Mouse (Mus musculus) liver, adult 2 months (tissue): ENCODE data around the gene 1700017B05Rik.

Source experiments
- CTCF ChIP-seq: fragments of 200-500 bp; IDR thresholded peaks from 2 replicates; pipeline ENCODE4 v1.5.1; 2011; ENCODE audit warnings: low read depth, low read length, control low read depth
- POLR2A ChIP-seq: fragments of 200-500 bp; IDR thresholded peaks from 2 replicates; pipeline ENCODE4 v1.6.1; 2011; ENCODE audit warnings: low read length, control low read depth; ENCODE audit not compliant: insufficient read depth; ENCODE audit errors: extremely low read depth

- TF ChIP-seq CTCF (no peak), POLR2A (no peak)
Observed at GRCm38 (mm10) chr9:57276311-57276710, 13.9 kb upstream of the 1700017B05Rik start.
